Mouse (Mus musculus): ENCODE data around the gene Srsf10. TPM values are rescaled to one million over a fixed set of nuclear protein-coding genes. Genes with fewer than 3 reads are reported as not detected.

Gene Srsf10
- polyA plus RNA-seq (2021; fragmentation: Nextera tagmentation), result 45.7 and 54.8 TPM in 2 replicates
- long read RNA-seq, experiment 1, transcript Srsf10-205 (6 exons, 3,754 nt), result minor isoform, 11 of 79 reads
- long read RNA-seq, experiment 1, transcript Srsf10-204 (6 exons, 3,058 nt), result major isoform, 35 of 79 reads
- long read RNA-seq, experiment 1, transcript Srsf10-203 (6 exons, 2,225 nt), result minor isoform, 9 of 79 reads
- long read RNA-seq, experiment 1, transcript Srsf10-202 (6 exons, 3,055 nt), result minor isoform, 7 of 79 reads
- long read RNA-seq, experiment 1, partial matches to known transcripts, result 3 of 79 reads
- long read RNA-seq, experiment 1, other reads (novel, unspliced or antisense), result 13 of 79 reads
- long read RNA-seq, experiment 2, transcript Srsf10-203 (6 exons, 2,225 nt), result minor isoform, 32 of 329 reads
- long read RNA-seq, experiment 2, transcript Srsf10-204 (6 exons, 3,058 nt), result major isoform, 149 of 329 reads
- long read RNA-seq, experiment 2, transcript Srsf10-205 (6 exons, 3,754 nt), result minor isoform, 63 of 329 reads
- long read RNA-seq, experiment 2, transcript Srsf10-202 (6 exons, 3,055 nt), result minor isoform, 51 of 329 reads
- long read RNA-seq, experiment 2, partial matches to known transcripts, result 11 of 329 reads
- long read RNA-seq, experiment 2, other reads (novel, unspliced or antisense), result 23 of 329 reads

DNA sequence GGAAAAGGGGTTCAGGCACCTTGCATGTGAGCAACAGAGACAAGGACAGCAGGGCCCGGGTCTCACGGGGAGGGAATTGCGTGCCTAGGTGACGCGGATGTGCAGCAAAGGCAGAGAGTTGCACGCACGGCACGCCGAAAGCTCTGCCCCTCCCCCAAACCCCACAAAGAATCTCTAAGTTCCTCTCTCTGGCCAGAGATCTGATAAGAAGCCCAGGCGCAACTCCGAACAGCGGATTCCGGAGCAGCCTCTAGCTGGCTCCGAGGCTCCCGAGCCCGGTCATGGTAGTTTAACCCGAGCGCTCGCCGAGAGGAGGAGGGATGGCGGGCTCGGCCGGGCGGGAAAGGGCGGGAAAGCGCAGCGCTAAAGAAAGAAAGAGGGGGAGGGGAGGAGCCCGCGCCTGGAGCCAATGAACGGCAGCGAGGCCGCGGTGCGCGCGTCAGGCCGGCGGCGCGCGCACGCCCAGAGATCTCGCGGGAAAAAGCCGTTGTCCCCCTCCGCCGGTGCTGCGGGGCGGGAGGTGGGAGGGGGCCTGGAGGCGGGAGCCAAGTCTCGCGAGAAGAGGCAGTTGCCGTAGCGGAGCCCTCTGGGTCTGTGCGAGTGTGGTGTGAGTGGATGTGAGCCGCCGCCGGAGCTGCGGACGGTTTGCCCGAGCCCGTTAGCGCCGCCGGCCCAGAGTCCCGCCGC, at the start of gene Srsf10:
TSS of gene Srsf10 (plus strand) at position 212 of the 687 bp plus-strand sequence.

DNA sequence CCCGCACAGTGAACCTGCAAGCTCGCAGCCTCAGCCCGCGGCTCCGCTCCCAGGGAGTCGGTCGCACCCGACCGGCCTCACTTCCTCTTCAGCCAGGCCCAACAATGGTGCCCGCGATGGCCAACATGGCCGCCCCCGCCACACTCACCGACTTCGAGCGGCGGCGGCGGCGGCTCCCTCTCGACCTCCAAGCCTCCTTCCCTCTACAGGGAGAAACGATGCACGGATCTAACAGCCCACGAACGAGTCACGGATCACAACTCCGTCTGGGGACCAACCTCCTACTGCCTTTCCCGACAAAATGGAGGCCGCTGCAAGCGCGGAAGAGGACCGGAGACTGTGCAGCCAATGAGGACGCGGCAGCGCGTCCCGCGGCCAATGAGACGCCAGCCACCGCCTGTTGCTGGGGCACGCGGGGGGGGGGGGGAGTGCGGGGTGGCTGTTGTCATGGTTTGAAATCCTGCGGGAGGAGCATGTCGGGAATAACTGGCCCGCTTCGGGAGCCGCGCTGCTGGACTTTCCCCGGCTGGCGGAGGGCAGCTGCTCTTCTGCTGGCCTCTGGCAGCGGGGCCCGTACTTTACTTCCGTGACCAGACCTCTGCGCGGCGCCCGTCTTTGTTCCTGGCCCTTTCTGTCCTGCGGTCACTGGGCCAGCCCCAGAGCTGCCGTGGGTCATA, 18.1 kb downstream of the Srsf10 start, which contains the start of gene Pnrc2:
TSS of gene Pnrc2 (minus strand) at position 325 of the 677 bp plus-strand sequence.

DNA sequence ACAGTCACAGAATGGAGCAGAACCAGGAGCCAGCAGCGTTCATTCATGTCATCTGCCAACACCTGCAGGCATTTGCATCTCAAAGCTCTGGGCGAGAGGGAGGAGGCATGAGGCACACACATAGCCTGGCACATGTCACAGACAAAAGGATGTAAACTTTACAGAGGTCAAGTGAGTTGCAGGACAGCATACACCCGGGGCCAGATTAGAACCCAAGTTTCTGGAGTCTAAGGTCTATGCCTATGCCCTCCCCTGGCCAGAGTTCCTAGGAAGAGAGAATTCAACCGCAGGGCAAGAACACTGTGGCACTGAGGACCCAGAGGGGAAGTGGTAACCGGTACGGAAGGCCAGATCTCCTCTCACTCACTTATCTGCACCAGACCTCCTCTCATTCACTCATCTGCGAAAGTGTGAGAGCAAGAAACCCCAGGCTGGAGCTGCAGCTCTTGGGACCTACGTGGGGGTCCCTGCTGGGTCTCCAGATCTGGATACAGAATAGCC, 39.6 kb downstream of the Srsf10 start, which contains the start of gene Cnr2:
TSS of gene Cnr2 (plus strand) at position 324 of the 501 bp plus-strand sequence.

Other genes starting within 250 kb of the Srsf10 start
- gene Ifnlr1, start 169.5 kb upstream of the Srsf10 start, polyA plus RNA-seq (2021; fragmentation: Nextera tagmentation), result 0.06 and 0.08 TPM in 2 replicates
- gene Il22ra1, start 127.6 kb upstream of the Srsf10 start, polyA plus RNA-seq (2021; fragmentation: Nextera tagmentation), result not detected in 2 replicates
- 0.26 and 0.36 TPM in 2 replicates for gene Myom3, start 96.0 kb upstream of the Srsf10 start, polyA plus RNA-seq (2021; fragmentation: Nextera tagmentation)
- gene Pnrc2, start 18.1 kb downstream of the Srsf10 start, polyA plus RNA-seq (2021; fragmentation: Nextera tagmentation), result 41.8 and 60.3 TPM in 2 replicates
- gene Cnr2, start 39.6 kb downstream of the Srsf10 start, polyA plus RNA-seq (2021; fragmentation: Nextera tagmentation), result 0.04 and 0.16 TPM in 2 replicates
- gene Fuca1, start 65.0 kb downstream of the Srsf10 start, polyA plus RNA-seq (2021; fragmentation: Nextera tagmentation), result 62.6 and 88.8 TPM in 2 replicates
- 89.8 and 92.4 TPM in 2 replicates for gene Hmgcl, start 90.7 kb downstream of the Srsf10 start, polyA plus RNA-seq (2021; fragmentation: Nextera tagmentation)
- gene Gale, start 108.0 kb downstream of the Srsf10 start, polyA plus RNA-seq (2021; fragmentation: Nextera tagmentation), result 14.0 and 14.2 TPM in 2 replicates
- 49.0 and 59.9 TPM in 2 replicates for gene Lypla2, start 116.9 kb downstream of the Srsf10 start, polyA plus RNA-seq (2021; fragmentation: Nextera tagmentation)
- gene Pithd1, start 131.5 kb downstream of the Srsf10 start, polyA plus RNA-seq (2021; fragmentation: Nextera tagmentation), result 161 and 175 TPM in 2 replicates
- gene Eloa, start 166.0 kb downstream of the Srsf10 start, polyA plus RNA-seq (2021; fragmentation: Nextera tagmentation), result 8.5 and 9.6 TPM in 2 replicates
- gene Rpl11, start 197.7 kb downstream of the Srsf10 start, polyA plus RNA-seq (2021; fragmentation: Nextera tagmentation), result 1,225 and 1,420 TPM in 2 replicates

Data from layer of hippocampus, adult 6 months (tissue).